Mouse (Mus musculus) limb, embryonic 10.5 days (tissue): ENCODE measurements at regions not wholly inside any gene's neighbourhood (a gene's known extent, or its start where the extent isn't known, plus 50 kb on each side); places are given as distances from the start of the nearest gene placed in this dataset.

ENCODE experiments used
- DNase-seq: peaks from one replicate; pipeline ENCODE4 v3.0.0-alpha.2; 2017; ENCODE audit warnings: low spot score
- H3K27ac ChIP-seq: fragments of 300-500 bp; sonication (generic); 2 replicates; pipeline ENCODE4 v1.5.1; 2016; ENCODE audit warnings: mild to moderate bottlenecking
- H3K27me3 ChIP-seq: fragments of 300-500 bp; sonication (generic); 2 replicates; pipeline ENCODE4 v1.6.1; 2016; ENCODE audit warnings: low read depth, mild to moderate bottlenecking; ENCODE audit not compliant: poor library complexity, severe bottlenecking
- H3K36me3 ChIP-seq: fragments of 300-500 bp; sonication (generic); 2 replicates; pipeline ENCODE4 v1.6.1; 2016; ENCODE audit warnings: mild to moderate bottlenecking, moderate library complexity
- H3K4me1 ChIP-seq: fragments of 300-500 bp; sonication (generic); 2 replicates; pipeline ENCODE4 v1.6.1; 2016
- H3K4me3 ChIP-seq: fragments of 300-500 bp; sonication (generic); 2 replicates; pipeline ENCODE4 v1.5.1; 2016; ENCODE audit warnings: mild to moderate bottlenecking, moderate library complexity
- H3K9me3 ChIP-seq: fragments of 300-500 bp; sonication (generic); replicated peaks from 2 replicates; pipeline ENCODE4 v1.6.1; 2016; ENCODE audit warnings: mild to moderate bottlenecking
- WGBS: fragments of 180-500 bp; shearing (Covaris S2); methylation state at CpG from one replicate; pipeline ENCODE4 v1.1.7; 2016; 5-methylcytosine and 5-hydroxymethylcytosine counted together

DNA sequence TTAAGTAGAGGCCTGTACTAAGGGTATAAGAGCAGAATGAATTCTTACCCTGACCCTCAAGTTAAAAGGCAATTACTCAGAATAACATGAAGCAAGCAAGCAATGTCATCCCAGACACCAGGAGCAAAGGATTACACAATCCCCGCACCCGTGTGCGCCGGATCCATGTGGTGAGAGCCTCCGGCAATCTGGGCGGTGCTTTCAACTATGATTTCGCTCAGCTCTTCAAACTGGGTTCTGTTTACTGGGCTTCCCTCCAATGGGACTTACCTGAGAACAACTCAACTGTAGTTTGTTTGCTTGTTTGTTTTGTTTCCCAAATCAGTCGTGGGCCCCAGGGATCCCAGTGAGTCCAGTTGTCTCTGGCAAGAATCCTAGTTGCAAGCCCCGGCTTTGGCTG lies 133.8 kb upstream of the Man2a1 start:
- Histone ChIP-seq H3K27me3 (no peaks in the 10 kb centered on the region), H3K9me3 (no peaks in the 10 kb centered on the region), H3K36me3 (no peaks in the 10 kb centered on the region), H3K4me1 (peaks cover 26% of the 10 kb centered on the region), H3K4me3 (no peak overlapping the region), H3K27ac (no peak overlapping the region)
- no peak for DNase-seq
- 88% methylated on average over 9 of the region's 9 CpGs for WGBS

DNA sequence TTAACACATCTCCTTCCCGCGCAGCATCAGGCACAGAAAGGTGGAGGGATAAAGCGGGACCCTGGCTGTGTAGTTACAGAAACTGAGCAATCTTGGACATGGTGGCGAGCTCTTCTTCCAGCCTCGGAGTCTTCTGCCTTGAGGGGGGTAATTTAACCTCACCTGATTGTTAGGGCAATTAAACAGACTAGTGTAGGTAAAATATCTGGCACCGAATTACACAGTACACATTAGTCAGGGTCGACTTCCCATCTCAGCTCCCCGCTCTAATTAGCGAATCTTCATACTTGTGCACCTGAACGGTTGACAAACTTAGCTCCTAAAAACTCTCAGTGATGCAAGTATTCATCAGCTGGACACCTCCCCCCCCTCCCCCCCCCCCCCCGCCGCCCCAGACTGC lies 133.2 kb upstream of the Man2a1 start:
- Histone ChIP-seq H3K27me3 (no peaks in the 10 kb centered on the region), H3K4me1 (peaks cover 26% of the 10 kb centered on the region), H3K9me3 (no peaks in the 10 kb centered on the region), H3K4me3 (no peak overlapping the region), H3K27ac (no peak overlapping the region), H3K36me3 (no peaks in the 10 kb centered on the region)
- WGBS, result 76% methylated on average over 10 of the region's 12 CpGs
- no peak for DNase-seq

DNA sequence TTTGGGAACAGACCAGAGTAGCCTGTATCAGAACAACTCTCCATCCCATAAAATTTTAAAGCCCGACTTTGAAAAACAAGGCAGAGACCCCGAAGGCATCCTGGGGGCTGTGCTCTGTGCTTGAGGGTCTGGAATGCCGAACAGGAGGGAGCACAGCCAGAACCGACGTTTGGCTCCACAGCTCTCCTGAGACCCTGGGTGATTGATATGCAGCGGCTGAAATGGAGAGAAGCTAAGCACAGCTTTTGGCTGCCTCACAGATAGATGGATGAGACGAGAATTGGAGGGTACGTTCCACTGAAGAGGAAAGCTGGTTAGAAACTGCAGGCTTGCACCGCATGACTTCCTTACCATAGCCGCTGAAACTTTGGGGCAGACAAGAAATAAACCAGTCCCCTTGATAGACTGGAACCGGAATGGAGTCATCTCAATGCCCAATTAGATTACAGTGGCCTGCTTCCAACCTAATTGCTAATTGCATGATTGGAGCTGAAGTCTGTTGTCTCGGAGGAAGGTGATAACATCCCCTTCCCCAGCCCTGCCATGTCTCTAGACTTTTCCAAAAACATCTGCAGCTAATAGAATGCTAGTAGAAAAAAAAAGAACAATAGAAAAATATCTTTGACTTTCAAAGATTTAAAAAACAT lies 130.7 kb upstream of the Man2a1 start:
- H3K4me1 ChIP-seq, result peaks cover 26% of the 10 kb centered on the region
- 22% methylated on average over 12 of the region's 12 CpGs for WGBS
- peak; percentile 40 for DNase-seq

DNA sequence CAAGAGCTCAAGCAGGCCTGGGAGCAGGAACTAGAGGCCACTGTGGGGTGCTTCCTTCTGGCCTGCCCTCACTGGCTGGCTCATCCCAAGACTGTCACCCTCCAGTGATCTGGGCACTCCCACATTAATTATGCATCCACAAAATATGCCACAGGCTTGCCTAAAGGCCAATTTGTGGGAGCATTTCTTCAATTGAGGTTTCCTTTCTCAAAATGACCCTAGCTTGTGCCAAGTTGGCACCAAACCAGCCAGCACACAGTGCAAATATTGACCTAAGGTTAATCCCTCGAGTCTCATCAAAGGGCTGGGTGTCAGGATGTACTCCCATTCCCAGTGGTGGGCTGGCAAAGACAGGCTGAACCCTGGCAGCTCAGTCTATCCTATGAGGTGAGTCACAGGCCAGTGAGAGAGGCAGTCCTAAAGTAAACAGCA lies 119.9 kb upstream of the Man2a1 start:
- Histone ChIP-seq H3K36me3 (no peaks in the 10 kb centered on the region), H3K4me3 (no peak overlapping the region), H3K27me3 (no peaks in the 10 kb centered on the region), H3K4me1 (no peaks in the 10 kb centered on the region), H3K9me3 (no peaks in the 10 kb centered on the region), H3K27ac (no peak overlapping the region)
- WGBS, result 40% methylated on average over 1 of the region's 1 CpGs
- no peak for DNase-seq

More for the DNA sequence above, 130.7 kb upstream of the Man2a1 start:
- peak overlapping the region; percentile 23 for H3K4me3 ChIP-seq
- H3K9me3 ChIP-seq, result no peaks in the 10 kb centered on the region
- H3K27ac ChIP-seq, result peak overlapping the region; percentile 63; the same call in 1 of the 2 replicates
- no peaks in the 10 kb centered on the region for H3K27me3 ChIP-seq
- H3K36me3 ChIP-seq, result no peaks in the 10 kb centered on the region

DNA sequence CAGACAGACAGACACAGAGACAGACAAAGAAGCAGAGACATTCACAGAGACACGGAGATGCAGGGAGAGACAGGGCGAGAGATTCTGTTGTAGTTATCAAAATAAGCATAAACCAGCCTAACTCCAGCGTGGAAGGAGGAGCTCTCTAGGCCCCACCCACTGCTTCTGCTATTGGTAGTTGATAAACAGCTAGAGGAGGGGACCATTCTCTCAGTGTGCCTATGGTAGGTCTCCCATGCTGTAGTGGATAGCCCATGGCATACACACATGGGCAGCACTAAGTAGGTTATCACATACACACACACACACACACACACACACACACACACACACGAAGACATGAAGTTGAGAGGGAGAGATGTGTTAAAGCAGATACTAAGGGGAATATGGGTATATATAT lies 115.7 kb upstream of the Man2a1 start:
- DNase-seq, result no peak
- 74% methylated on average over 4 of the region's 4 CpGs for WGBS
- no peaks in the 10 kb centered on the region for H3K4me1 ChIP-seq
- no peaks in the 10 kb centered on the region for H3K9me3 ChIP-seq
- no peaks in the 10 kb centered on the region for H3K27me3 ChIP-seq
- H3K4me3 ChIP-seq, result no peak overlapping the region
- H3K36me3 ChIP-seq, result no peaks in the 10 kb centered on the region
- no peak overlapping the region for H3K27ac ChIP-seq

DNA sequence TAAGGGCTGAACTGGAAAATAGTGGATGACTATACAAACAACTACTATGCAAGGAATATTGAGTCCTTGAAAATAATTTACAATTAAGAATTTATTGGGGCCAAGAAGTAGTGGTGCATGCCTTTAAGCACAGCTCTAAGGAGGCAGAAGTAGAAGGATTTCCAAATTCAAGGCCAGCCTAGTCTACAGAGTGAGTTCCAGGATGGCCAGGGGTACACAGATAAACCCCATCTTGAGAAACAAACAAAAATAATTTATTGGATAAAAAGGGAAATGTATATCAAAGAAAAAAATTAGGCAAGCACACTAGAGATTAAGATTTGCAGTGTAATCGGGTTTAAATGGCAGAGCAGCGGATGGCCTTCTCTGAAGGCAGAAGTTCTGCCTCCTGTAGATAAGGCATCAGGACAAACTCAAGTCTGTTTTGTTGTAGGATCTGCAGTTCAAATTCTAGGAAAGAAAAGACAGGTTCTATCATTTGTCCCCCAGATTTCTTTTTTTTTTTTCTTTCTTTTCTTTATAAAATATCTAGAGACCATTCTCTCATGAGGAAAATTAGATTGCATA lies 110.7 kb upstream of the Man2a1 start:
- WGBS, result 90% methylated on average over 2 of the region's 2 CpGs
- Histone ChIP-seq H3K27me3 (no peaks in the 10 kb centered on the region), H3K27ac (no peak overlapping the region), H3K9me3 (no peaks in the 10 kb centered on the region), H3K36me3 (no peaks in the 10 kb centered on the region), H3K4me3 (no peak overlapping the region), H3K4me1 (no peaks in the 10 kb centered on the region)
- DNase-seq, result no peak

DNA sequence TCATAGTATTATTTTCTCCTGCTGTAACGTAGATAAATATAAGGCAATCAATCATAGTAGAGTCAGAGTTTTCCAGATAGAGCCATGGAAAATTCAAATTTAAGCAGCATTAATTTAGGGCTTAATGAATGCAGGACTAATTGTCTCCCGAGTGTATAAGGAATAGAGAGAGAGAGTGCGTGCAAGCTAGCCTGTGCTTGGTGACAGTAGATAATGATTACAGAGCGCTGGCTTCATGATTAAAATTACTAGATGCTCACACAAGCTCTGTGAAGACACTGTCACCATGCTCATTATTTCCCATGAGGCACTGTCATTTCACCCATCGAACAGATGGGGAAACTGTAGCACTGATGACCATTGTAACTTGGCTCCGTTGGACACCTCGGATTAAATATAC lies 109.9 kb upstream of the Man2a1 start:
- Histone ChIP-seq H3K27me3 (no peaks in the 10 kb centered on the region), H3K4me3 (no peak overlapping the region), H3K36me3 (no peaks in the 10 kb centered on the region), H3K27ac (no peak overlapping the region), H3K9me3 (no peaks in the 10 kb centered on the region), H3K4me1 (no peaks in the 10 kb centered on the region)
- 94% methylated on average over 7 of the region's 7 CpGs for WGBS
- no peak for DNase-seq

DNA sequence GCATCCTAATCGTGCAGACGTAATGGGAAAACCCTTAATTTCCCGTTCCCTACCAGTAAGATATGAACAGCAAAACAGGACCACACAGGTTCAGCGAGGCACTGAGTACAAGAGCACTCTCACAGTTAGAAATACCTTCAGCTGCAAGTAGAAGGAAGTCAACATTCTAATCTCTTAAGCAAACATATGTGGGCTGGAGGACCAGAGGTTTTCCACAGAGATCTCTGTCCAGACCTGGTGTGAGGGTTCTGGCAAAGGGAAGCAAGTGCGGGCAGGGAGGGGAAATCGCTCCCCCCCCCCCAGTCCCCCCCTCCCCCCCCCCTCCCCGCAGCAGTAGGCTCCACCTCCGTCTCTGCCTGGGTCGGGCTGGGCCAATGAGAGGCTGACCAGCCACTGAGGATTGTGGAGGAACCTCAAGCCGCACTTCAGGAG lies 108.6 kb upstream of the Man2a1 start:
- no peak overlapping the region for H3K4me3 ChIP-seq
- no peaks in the 10 kb centered on the region for H3K4me1 ChIP-seq
- 44% methylated on average over 10 of the region's 10 CpGs for WGBS
- no peak for DNase-seq
- no peaks in the 10 kb centered on the region for H3K9me3 ChIP-seq
- no peak overlapping the region for H3K27ac ChIP-seq
- H3K27me3 ChIP-seq, result no peaks in the 10 kb centered on the region
- H3K36me3 ChIP-seq, result no peaks in the 10 kb centered on the region

DNA sequence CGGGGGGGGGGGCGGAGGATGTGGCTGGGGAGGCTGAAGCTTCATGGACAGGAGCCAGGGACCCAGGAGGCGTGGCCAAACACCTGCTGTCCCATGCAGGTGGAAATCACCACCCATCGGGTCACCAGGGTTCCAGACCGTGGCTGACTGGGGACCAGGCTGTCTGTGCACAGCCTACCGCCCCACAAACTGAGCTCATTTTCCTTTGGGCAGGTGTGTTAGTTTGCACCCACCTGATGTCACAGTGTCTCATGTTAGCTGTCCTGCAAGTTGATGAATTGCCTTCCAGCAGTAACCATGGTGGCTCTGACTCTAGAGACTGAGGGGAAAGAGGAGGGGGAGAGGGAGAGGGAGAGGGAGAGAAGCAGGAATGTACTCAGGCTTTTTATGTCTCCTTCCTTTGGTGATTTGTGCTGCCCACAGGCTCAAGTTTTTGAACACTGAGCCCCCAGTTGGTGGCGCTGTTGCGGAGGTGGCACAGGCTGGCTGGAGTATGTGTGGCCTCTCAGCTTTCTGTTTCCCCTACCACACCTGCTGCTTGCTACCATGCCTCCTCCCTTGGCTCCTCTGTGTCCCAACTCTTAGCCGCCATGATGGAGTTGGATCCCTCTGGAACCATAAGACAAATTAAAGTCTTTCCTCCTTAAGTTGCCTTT lies 107.8 kb upstream of the Man2a1 start:
- Histone ChIP-seq H3K27me3 (0 out of 2 replicates have a peak, but pooled peaks cover 4% of the 10 kb centered on the region), H3K4me3 (no peak overlapping the region), H3K36me3 (no peaks in the 10 kb centered on the region), H3K27ac (no peak overlapping the region), H3K4me1 (no peaks in the 10 kb centered on the region), H3K9me3 (no peaks in the 10 kb centered on the region)
- DNase-seq, result no peak
- WGBS, result 54% methylated on average over 7 of the region's 9 CpGs

DNA sequence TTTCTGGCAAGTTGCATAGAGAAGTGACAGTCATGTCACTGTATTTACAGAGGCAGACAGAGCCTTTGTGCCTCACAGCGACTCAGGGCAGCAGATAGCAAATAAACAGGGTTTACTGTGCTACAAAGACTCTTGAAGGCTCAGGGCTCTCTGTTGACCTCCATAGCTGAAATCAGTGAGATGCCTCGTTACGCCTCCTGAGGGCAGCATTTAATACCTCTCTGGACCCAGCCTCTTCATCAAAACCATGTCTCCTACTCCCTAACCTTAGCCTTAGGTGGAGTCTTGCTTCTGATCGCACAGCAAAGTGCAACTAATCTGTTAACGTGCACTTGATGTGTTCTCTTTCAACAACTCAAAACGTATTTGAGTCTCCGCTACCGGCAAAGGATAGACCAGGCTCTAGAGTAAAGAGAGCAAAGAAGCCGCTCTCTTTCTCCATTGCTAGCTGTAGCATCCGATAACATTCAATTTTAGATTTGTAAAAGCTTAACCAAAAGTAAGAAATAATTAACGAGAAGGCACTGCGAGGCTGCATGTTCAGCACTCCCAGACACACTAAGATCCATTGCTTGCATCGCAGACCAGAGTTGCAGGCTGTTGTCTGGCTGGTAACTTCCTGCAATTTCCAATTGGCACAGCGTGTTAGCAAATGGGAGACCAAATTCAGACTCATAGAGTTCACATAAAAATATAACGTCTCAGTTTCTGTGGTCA lies 101.1 kb upstream of the Man2a1 start:
- H3K9me3 ChIP-seq, result no peaks in the 10 kb centered on the region
- H3K27me3 ChIP-seq, result 0 out of 2 replicates have a peak, but pooled peaks cover 4% of the 10 kb centered on the region
- H3K4me3 ChIP-seq, result no peak overlapping the region
- no peaks in the 10 kb centered on the region for H3K36me3 ChIP-seq
- no peak overlapping the region for H3K27ac ChIP-seq
- DNase-seq, result peak; percentile 43
- H3K4me1 ChIP-seq, result 0 out of 2 replicates have a peak, but pooled peaks cover 6% of the 10 kb centered on the region
- 61% methylated on average over 15 of the region's 15 CpGs for WGBS

DNA sequence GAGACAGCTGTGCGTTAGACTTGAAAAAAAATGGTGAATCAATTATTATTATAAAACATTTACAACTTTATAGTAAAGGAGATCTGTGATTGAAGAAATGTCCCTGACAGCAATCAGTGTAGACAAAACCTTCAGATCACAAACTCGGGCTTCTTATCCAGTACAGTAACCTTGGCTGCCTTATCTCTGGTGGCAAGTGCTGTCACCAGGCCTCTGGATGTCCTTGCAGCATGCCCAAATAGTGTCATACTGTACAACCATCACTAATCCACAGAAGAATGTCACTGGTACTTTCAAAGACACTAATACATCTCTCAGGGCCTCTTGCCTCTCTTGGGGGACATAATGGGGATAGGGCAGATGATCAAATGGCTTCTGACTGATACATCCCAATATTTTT lies 98.2 kb upstream of the Man2a1 start:
- no peaks in the 10 kb centered on the region for H3K9me3 ChIP-seq
- no peak overlapping the region for H3K27ac ChIP-seq
- H3K4me1 ChIP-seq, result 0 out of 2 replicates have a peak, but pooled peaks cover 6% of the 10 kb centered on the region
- 0 out of 2 replicates have a peak, but pooled peaks cover 4% of the 10 kb centered on the region for H3K27me3 ChIP-seq
- peak; percentile 3 for DNase-seq
- H3K36me3 ChIP-seq, result no peaks in the 10 kb centered on the region
- no peak overlapping the region for H3K4me3 ChIP-seq
- 87% methylated on average over 2 of the region's 2 CpGs for WGBS

DNA sequence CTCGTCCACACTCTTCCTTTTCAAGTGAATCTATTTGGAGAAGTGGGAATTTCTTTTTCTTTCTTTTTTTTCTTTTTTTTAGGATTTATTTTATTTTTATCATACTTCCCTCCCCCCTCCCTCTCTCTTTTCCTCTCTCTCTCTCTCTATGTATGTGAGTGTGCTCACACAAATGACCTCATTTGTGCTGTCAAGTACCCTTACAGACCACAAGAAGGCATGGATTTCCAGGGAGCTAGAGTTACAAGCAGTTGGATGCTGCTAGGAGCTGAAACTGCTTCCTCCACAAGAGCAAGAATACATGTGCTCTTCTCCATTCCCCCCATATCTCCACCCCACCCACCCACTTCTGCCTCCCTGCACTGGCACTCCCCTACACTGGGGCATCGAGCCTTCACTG lies 94.6 kb upstream of the Man2a1 start:
- H3K36me3 ChIP-seq, result no peaks in the 10 kb centered on the region
- 93% methylated on average over 2 of the region's 2 CpGs for WGBS
- no peaks in the 10 kb centered on the region for H3K27me3 ChIP-seq
- 0 out of 2 replicates have a peak, but pooled peaks cover 6% of the 10 kb centered on the region for H3K4me1 ChIP-seq
- no peak for DNase-seq
- H3K9me3 ChIP-seq, result no peaks in the 10 kb centered on the region
- no peak overlapping the region for H3K27ac ChIP-seq
- no peak overlapping the region for H3K4me3 ChIP-seq
